Mouse (Mus musculus): Measurements from ENCODE around the gene Pde4c. TPM values are rescaled to one million over a fixed set of nuclear protein-coding genes. Genes with fewer than 3 reads are reported as not detected.

The Pde4c gene
- polyA plus RNA-seq, 1 experiment from 2014 or later: 0.08 TPM

DNA sequence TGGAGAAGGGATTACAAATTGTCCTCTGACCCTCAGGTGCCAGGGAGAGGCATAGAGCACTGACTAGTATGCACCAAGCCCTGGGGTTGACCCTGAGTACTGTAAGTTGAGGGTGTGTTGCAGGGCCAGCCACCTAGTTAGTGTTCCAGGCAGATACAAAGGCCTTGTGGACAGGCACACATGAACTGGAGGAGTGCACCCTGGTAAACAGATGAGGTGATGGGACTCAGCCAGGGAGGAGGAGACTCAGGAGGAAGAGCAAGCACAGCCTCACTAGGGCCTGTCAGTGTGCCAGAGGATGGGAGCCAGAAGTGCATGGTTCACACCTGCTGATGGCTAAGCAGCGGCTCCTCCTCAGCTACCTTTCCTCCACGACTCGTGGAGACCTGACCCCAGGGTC lies 43.5 kb upstream of the Pde4c start:
- Histone ChIP-seq H3K9me3 (ENCODE audit: control insufficient read depth, low read length) (no peaks in the 10 kb centered on the region), H3K36me3 (ENCODE audit: control insufficient read depth, insufficient read depth, low read length) (peaks cover 32% of the 10 kb centered on the region), H3K27ac (replicated peaks in 1 of 2; ENCODE audit: control insufficient read depth in 1 of 2, insufficient read depth in 1 of 2, low read depth in 2 of 2, low read length in 2 of 2) (no peak overlapping the region), H3K27me3 (ENCODE audit: control insufficient read depth, insufficient read depth, low read length) (no peaks in the 10 kb centered on the region), H3K9ac (ENCODE audit: low read length) (no peak overlapping the region), H3K4me3 (ENCODE audit: control insufficient read depth in 1 of 2, insufficient read depth in 1 of 2, low read depth in 1 of 2, low read length in 2 of 2) (no peak overlapping the region), H3K4me2 (ENCODE audit: low read length) (no peak overlapping the region), H3K4me1 (ENCODE audit: control insufficient read depth in 2 of 2, insufficient read depth in 2 of 2, low read length in 2 of 2) (peaks cover 3 to 16% of the 10 kb centered on the region in 2 experiments; a peak in 3 of 4 replicates)
- 82% methylated on average over 3 of the region's 3 CpGs for WGBS
- no peak for ATAC-seq (ENCODE audit: insufficient number of reproducible peaks, insufficient read depth, low FRiP score, low read depth)

DNA sequence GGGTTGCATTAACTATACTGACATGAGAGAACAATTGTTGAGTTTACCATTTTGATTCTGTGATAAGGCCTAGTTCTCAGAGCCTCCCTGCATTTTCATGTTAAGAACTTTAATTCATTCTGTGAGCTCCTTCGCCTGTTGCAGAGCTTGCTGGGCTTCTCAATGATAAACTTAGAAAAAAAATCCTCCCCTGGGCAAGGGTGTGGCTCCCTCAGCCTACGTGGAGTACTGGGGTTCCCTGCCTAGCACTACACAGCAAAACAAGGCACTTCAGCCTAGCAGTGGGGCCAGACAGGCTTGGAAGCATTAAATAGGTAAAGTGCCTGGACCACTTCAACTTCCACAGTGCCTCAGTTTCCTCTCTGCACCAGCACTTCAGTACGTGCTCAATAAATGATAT lies 42.1 kb upstream of the Pde4c start:
- H3K36me3 ChIP-seq (ENCODE audit: control insufficient read depth, insufficient read depth, low read length): peaks cover 27% of the 10 kb centered on the region
- H3K27me3 ChIP-seq (ENCODE audit: control insufficient read depth, insufficient read depth, low read length): no peaks in the 10 kb centered on the region
- no peak overlapping the region for H3K4me3 ChIP-seq (ENCODE audit: control insufficient read depth in 1 of 2, insufficient read depth in 1 of 2, low read depth in 1 of 2, low read length in 2 of 2)
- H3K9ac ChIP-seq (ENCODE audit: low read length): no peak overlapping the region
- 74% methylated on average over 3 of the region's 3 CpGs for WGBS
- H3K9me3 ChIP-seq (ENCODE audit: control insufficient read depth, low read length): no peaks in the 10 kb centered on the region
- peaks cover 3 to 16% of the 10 kb centered on the region in 2 experiments; a peak in 3 of 4 replicates for H3K4me1 ChIP-seq (ENCODE audit: control insufficient read depth in 2 of 2, insufficient read depth in 2 of 2, low read length in 2 of 2)
- H3K4me2 ChIP-seq (ENCODE audit: low read length): no peak overlapping the region
- peak overlapping the region in 1 of 2 experiments; percentile 96; a peak in 2 of 4 replicates for H3K27ac ChIP-seq (replicated peaks in 1 of 2; ENCODE audit: control insufficient read depth in 1 of 2, insufficient read depth in 1 of 2, low read depth in 2 of 2, low read length in 2 of 2)
- ATAC-seq (ENCODE audit: insufficient number of reproducible peaks, insufficient read depth, low FRiP score, low read depth): no peak

DNA sequence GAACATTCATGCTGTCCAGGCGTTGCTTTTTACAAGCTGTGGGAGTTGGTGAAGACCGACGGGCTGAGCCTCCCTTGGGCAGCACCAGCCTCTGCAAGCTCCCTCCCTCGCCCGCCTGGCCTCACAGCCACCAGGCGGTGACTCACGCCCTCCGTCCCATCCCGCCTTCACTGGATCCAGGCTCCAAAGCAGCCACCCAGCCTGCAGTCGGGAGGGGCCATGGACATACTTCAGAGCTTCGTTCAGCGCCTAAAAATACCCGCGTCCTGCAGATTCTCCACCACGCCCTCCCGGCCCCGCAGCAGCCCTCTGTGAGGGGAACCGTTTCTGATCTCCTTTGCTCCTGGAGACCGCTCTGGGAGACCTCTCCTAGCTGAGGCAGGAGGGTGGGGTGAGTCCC lies 41.3 kb upstream of the Pde4c start:
- Histone ChIP-seq H3K36me3 (ENCODE audit: control insufficient read depth, insufficient read depth, low read length) (peaks cover 24% of the 10 kb centered on the region), H3K9ac (ENCODE audit: low read length) (peak overlapping the region; percentile 74), H3K4me1 (ENCODE audit: control insufficient read depth in 2 of 2, insufficient read depth in 2 of 2, low read length in 2 of 2) (peaks cover 3 to 16% of the 10 kb centered on the region in 2 experiments; a peak in 3 of 4 replicates), H3K9me3 (ENCODE audit: control insufficient read depth, low read length) (no peaks in the 10 kb centered on the region), H3K4me3 (ENCODE audit: control insufficient read depth in 1 of 2, insufficient read depth in 1 of 2, low read depth in 1 of 2, low read length in 2 of 2) (peak overlapping the region; percentile 5 to 6; a peak in 2 of 4 replicates), H3K27me3 (ENCODE audit: control insufficient read depth, insufficient read depth, low read length) (no peaks in the 10 kb centered on the region), H3K4me2 (ENCODE audit: low read length) (peak overlapping the region; percentile 57), H3K27ac (replicated peaks in 1 of 2; ENCODE audit: control insufficient read depth in 1 of 2, insufficient read depth in 1 of 2, low read depth in 2 of 2, low read length in 2 of 2) (peak overlapping the region; percentile 88 to 96)
- 1% methylated on average over 19 of the region's 19 CpGs for WGBS
- ATAC-seq (ENCODE audit: insufficient number of reproducible peaks, insufficient read depth, low FRiP score, low read depth): peak; percentile 86

DNA sequence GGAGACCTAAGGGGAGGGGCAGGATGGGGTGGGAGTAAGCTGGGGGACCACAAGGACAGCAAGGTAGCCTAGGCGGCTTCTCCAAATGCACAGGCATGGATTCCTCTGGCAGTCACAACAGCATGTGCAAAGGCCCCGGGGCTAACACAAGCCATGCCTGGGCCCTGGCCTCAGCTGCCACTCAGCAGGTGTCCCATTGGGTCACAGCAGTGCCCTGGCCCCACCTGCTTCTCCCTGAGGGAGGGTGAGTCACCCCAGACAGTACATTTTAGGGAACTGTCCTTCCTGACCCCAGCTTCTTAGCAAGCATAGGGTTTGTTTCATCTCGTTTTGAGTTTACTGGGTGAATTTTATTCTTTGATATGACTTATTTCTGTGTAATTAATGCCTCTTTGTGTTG lies 40.8 kb upstream of the Pde4c start:
- 50% methylated on average over 3 of the region's 3 CpGs for WGBS
- Histone ChIP-seq H3K4me3 (ENCODE audit: control insufficient read depth in 1 of 2, insufficient read depth in 1 of 2, low read depth in 1 of 2, low read length in 2 of 2) (peak overlapping the region; percentile 5 to 6; a peak in 2 of 4 replicates), H3K27me3 (ENCODE audit: control insufficient read depth, insufficient read depth, low read length) (no peaks in the 10 kb centered on the region), H3K9ac (ENCODE audit: low read length) (peak overlapping the region; percentile 74), H3K9me3 (ENCODE audit: control insufficient read depth, low read length) (no peaks in the 10 kb centered on the region), H3K27ac (replicated peaks in 1 of 2; ENCODE audit: control insufficient read depth in 1 of 2, insufficient read depth in 1 of 2, low read depth in 2 of 2, low read length in 2 of 2) (peak overlapping the region; percentile 88 to 96), H3K36me3 (ENCODE audit: control insufficient read depth, insufficient read depth, low read length) (peaks cover 23% of the 10 kb centered on the region), H3K4me1 (ENCODE audit: control insufficient read depth in 2 of 2, insufficient read depth in 2 of 2, low read length in 2 of 2) (peaks cover 3 to 16% of the 10 kb centered on the region in 2 experiments; a peak in 3 of 4 replicates), H3K4me2 (ENCODE audit: low read length) (peak overlapping the region; percentile 57)
- 0 out of 2 replicates have a peak, but pooled peaks have one; percentile 3 for ATAC-seq (ENCODE audit: insufficient number of reproducible peaks, insufficient read depth, low FRiP score, low read depth)

DNA sequence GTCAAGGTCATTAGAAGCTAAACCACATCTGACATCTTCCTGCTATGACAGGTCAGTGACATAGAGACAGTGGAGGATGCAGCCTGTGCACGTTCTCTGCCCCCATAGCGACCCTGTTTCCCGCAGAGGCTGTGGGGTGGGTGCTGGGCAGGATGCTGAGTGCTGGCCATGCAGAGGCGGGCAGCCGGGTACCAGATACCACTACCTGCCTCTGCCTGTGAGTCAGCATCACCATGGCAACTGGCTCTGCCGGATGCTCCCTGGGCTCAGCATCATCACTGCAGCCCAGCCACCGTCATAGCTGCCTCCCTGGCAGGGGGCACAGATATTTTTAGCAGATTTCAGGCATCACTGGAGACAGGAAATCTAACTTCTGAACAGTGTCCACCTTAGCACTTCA lies 39.2 kb upstream of the Pde4c start:
- Histone ChIP-seq H3K9me3 (ENCODE audit: control insufficient read depth, low read length) (no peaks in the 10 kb centered on the region), H3K4me3 (ENCODE audit: control insufficient read depth in 1 of 2, insufficient read depth in 1 of 2, low read depth in 1 of 2, low read length in 2 of 2) (no peak overlapping the region), H3K27ac (replicated peaks in 1 of 2; ENCODE audit: control insufficient read depth in 1 of 2, insufficient read depth in 1 of 2, low read depth in 2 of 2, low read length in 2 of 2) (no peak overlapping the region), H3K36me3 (ENCODE audit: control insufficient read depth, insufficient read depth, low read length) (peaks cover 7% of the 10 kb centered on the region), H3K4me2 (ENCODE audit: low read length) (no peak overlapping the region), H3K4me1 (ENCODE audit: control insufficient read depth in 2 of 2, insufficient read depth in 2 of 2, low read length in 2 of 2) (peaks cover 3 to 16% of the 10 kb centered on the region in 2 experiments; a peak in 3 of 4 replicates), H3K27me3 (ENCODE audit: control insufficient read depth, insufficient read depth, low read length) (no peaks in the 10 kb centered on the region), H3K9ac (ENCODE audit: low read length) (no peak overlapping the region)
- WGBS: 45% methylated on average over 7 of the region's 7 CpGs
- no peak for ATAC-seq (ENCODE audit: insufficient number of reproducible peaks, insufficient read depth, low FRiP score, low read depth)

DNA sequence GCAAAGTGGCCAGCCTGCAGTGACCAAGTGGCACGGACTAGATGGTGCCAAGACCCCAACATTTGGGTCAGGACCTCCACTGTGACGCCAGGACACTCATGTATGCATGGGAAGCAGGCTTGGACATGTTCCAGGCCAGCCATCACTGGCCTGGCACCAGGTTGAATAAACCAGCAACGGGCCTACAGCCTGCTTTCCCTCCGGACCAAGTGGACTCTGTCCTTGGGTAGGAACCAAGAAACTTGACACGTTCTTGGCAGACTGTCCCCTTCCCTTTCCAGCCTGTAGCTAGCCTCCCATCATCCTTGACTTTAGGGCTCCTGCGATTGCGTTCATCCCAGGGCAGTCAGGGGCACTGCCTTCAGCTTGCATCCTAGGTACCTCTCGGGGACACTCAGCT lies 35.9 kb upstream of the Pde4c start:
- WGBS: 72% methylated on average over 8 of the region's 8 CpGs
- Histone ChIP-seq H3K27ac (replicated peaks in 1 of 2; ENCODE audit: control insufficient read depth in 1 of 2, insufficient read depth in 1 of 2, low read depth in 2 of 2, low read length in 2 of 2) (no peak overlapping the region), H3K4me2 (ENCODE audit: low read length) (no peak overlapping the region), H3K4me1 (ENCODE audit: control insufficient read depth in 2 of 2, insufficient read depth in 2 of 2, low read length in 2 of 2) (peaks cover 13 to 14% of the 10 kb centered on the region in 2 experiments), H3K36me3 (ENCODE audit: control insufficient read depth, insufficient read depth, low read length) (no peaks in the 10 kb centered on the region), H3K4me3 (ENCODE audit: control insufficient read depth in 1 of 2, insufficient read depth in 1 of 2, low read depth in 1 of 2, low read length in 2 of 2) (no peak overlapping the region), H3K9ac (ENCODE audit: low read length) (no peak overlapping the region), H3K9me3 (ENCODE audit: control insufficient read depth, low read length) (no peaks in the 10 kb centered on the region), H3K27me3 (ENCODE audit: control insufficient read depth, insufficient read depth, low read length) (no peaks in the 10 kb centered on the region)
- ATAC-seq (ENCODE audit: insufficient number of reproducible peaks, insufficient read depth, low FRiP score, low read depth): no peak

DNA sequence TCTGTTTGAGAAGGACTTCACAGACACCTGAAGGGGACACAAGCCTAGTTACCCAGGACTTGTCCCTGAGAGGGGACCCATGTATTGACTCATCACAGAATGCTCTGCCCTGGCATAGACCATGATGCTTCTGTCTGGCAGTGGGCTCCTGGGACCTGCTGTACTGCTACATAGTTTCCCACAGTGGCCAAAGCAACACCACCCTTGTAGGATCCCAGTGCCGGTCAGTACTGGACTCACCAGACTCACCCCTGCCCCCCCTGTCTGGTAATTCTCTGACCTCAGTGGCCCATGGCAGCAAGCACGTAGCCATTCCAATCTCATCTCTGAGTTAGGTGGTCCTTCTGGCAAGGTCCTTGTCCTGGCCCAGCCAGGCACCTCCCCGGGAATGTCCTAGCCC lies 35.4 kb upstream of the Pde4c start:
- Histone ChIP-seq H3K4me2 (ENCODE audit: low read length) (no peak overlapping the region), H3K4me1 (ENCODE audit: control insufficient read depth in 2 of 2, insufficient read depth in 2 of 2, low read length in 2 of 2) (peaks cover 11% of the 10 kb centered on the region in 2 experiments), H3K9ac (ENCODE audit: low read length) (no peak overlapping the region), H3K27ac (replicated peaks in 1 of 2; ENCODE audit: control insufficient read depth in 1 of 2, insufficient read depth in 1 of 2, low read depth in 2 of 2, low read length in 2 of 2) (no peak overlapping the region), H3K27me3 (ENCODE audit: control insufficient read depth, insufficient read depth, low read length) (no peaks in the 10 kb centered on the region), H3K36me3 (ENCODE audit: control insufficient read depth, insufficient read depth, low read length) (no peaks in the 10 kb centered on the region), H3K9me3 (ENCODE audit: control insufficient read depth, low read length) (no peaks in the 10 kb centered on the region), H3K4me3 (ENCODE audit: control insufficient read depth in 1 of 2, insufficient read depth in 1 of 2, low read depth in 1 of 2, low read length in 2 of 2) (no peak overlapping the region)
- 87% methylated on average over 3 of the region's 3 CpGs for WGBS
- no peak for ATAC-seq (ENCODE audit: insufficient number of reproducible peaks, insufficient read depth, low FRiP score, low read depth)

DNA sequence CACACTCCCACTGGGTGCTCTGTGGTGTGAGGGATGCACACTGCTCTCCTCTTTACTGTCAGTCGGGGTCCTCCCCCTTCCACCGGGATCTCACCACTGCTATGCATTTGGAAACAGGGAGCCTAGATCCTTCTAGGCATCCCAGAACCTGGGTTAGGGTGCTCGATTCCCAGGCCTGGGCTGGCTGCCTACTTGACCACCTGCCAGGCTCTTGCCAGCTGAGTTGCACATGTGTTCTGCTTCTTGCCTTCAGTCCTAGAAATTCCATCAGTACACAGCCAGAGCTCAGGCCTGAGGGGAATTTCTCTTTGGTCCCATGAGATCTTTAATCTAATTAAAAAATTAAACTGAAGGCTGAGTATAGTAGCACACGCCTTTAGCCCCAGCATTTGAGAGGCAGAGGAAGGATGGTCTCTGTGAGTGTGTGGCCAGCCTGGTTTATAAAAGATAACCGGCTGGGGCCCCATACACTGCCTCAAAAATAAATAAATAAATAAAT lies 33.6 kb upstream of the Pde4c start:
- Histone ChIP-seq H3K4me1 (ENCODE audit: control insufficient read depth in 2 of 2, insufficient read depth in 2 of 2, low read length in 2 of 2) (peaks cover 11 to 16% of the 10 kb centered on the region in 2 experiments), H3K36me3 (ENCODE audit: control insufficient read depth, insufficient read depth, low read length) (no peaks in the 10 kb centered on the region), H3K4me3 (ENCODE audit: control insufficient read depth in 1 of 2, insufficient read depth in 1 of 2, low read depth in 1 of 2, low read length in 2 of 2) (no peak overlapping the region), H3K9ac (ENCODE audit: low read length) (0 out of 2 replicates have a peak overlapping the region, but pooled peaks have one; percentile 25), H3K9me3 (ENCODE audit: control insufficient read depth, low read length) (no peaks in the 10 kb centered on the region), H3K27ac (replicated peaks in 1 of 2; ENCODE audit: control insufficient read depth in 1 of 2, insufficient read depth in 1 of 2, low read depth in 2 of 2, low read length in 2 of 2) (no peak overlapping the region), H3K4me2 (ENCODE audit: low read length) (no peak overlapping the region), H3K27me3 (ENCODE audit: control insufficient read depth, insufficient read depth, low read length) (no peaks in the 10 kb centered on the region)
- ATAC-seq (ENCODE audit: insufficient number of reproducible peaks, insufficient read depth, low FRiP score, low read depth): no peak
- WGBS: 71% methylated on average over 5 of the region's 5 CpGs
